Mouse (Mus musculus) forebrain, embryonic 16.5 days (tissue): ENCODE measurements around the gene Olfr798. TPM values are rescaled to one million over a fixed set of nuclear protein-coding genes. Genes with fewer than 3 reads are reported as not detected.
A peak's percentile ranks its signal among the peaks of the same experiment; 100 is the strongest.

Experiments
- ATAC-seq: fragments of 200-750 bp; cut with Nextera tagmentation; 2 replicates; pipeline ENCODE4 v1.8.0; 2017; ENCODE audit warnings: mild to moderate bottlenecking, moderate library complexity
- H3K27ac ChIP-seq: fragments of 300-500 bp; sonication (generic); 2 replicates; pipeline ENCODE4 v1.5.1; 2014; ENCODE audit warnings: low read length, control low read depth
- H3K27me3 ChIP-seq: fragments of 300-500 bp; sonication (generic); replicated peaks from 2 replicates; pipeline ENCODE4 v1.6.1; 2014; ENCODE audit warnings: low read length; ENCODE audit not compliant: control insufficient read depth, insufficient read depth
- H3K36me3 ChIP-seq: fragments of 300-500 bp; sonication (generic); 2 replicates; pipeline ENCODE4 v1.6.1; 2014; ENCODE audit not compliant: control insufficient read depth, insufficient read depth
- H3K4me1 ChIP-seq: fragments of 300-500 bp; sonication (generic); replicated peaks from 2 replicates; pipeline ENCODE4 v1.6.1; 2014; ENCODE audit warnings: low read length; ENCODE audit not compliant: control insufficient read depth, insufficient read depth
- H3K4me2 ChIP-seq: fragments of 300-500 bp; sonication (generic); 2 replicates; pipeline ENCODE4 v1.6.1; 2014; ENCODE audit warnings: mild to moderate bottlenecking, low read length, control low read depth
- H3K4me3 ChIP-seq: fragments of 300-500 bp; sonication (generic); replicated peaks from 2 replicates; pipeline ENCODE4 v1.5.1; 2014; ENCODE audit warnings: mild to moderate bottlenecking, low read length, control low read depth
- H3K9ac ChIP-seq: fragments of 300-500 bp; sonication (generic); replicated peaks from 2 replicates; pipeline ENCODE4 v1.6.1; 2014; ENCODE audit warnings: low read depth, low read length, control low read depth
- H3K9me3 ChIP-seq: fragments of 300-500 bp; sonication (generic); 2 replicates; pipeline ENCODE4 v1.6.1; 2016; ENCODE audit warnings: low read length; ENCODE audit not compliant: control insufficient read depth
- WGBS: fragments of 180-500 bp; shearing (Covaris S2); extraction: QIAGEN DNeasy Blood & Tissue Kit; methylation state at CpG from one replicate; pipeline ENCODE4 v1.1.7; 2014; 5-methylcytosine and 5-hydroxymethylcytosine counted together
- polyA plus RNA-seq: library from polyadenylated mRNA; unstranded; fragments of >200 nt; fragmentation: Nextera tagmentation; extraction: Ambion mirVana; gene quantifications from 2 replicates; pipeline ENCODE4 v1.2.1, GENCODE M21; 2015

Gene Olfr798
- polyA plus RNA-seq = not detected in 2 replicates

GRCm38 (mm10) chr10:129627834-129628233 is at the start of gene Olfr798:
Olfr798 (minus strand) TSS chr10:129627934.
- H3K36me3 ChIP-seq = no peaks in the 10 kb centered on the region
- H3K27me3 ChIP-seq = no peaks in the 10 kb centered on the region
- no peak within 1 kb of the TSS for H3K27ac ChIP-seq
- H3K4me2 ChIP-seq = no peak within 1 kb of the TSS
- no peak within 1 kb of the TSS for H3K4me3 ChIP-seq
- H3K9me3 ChIP-seq = no peaks in the 10 kb centered on the region
- no peak for ATAC-seq
- WGBS = 84% methylated on average over 1 of the region's 1 CpGs
- no peak within 1 kb of the TSS for H3K9ac ChIP-seq
- H3K4me1 ChIP-seq = no peaks in the 10 kb centered on the region

GRCm38 (mm10) chr10:129673765-129674164 is 46.0 kb upstream of the Olfr798 start, which contains the start of gene Olfr801:
Olfr801 (minus strand) TSS chr10:129673865.
- WGBS = 81% methylated on average over 1 of the region's 1 CpGs
- Histone ChIP-seq H3K27ac (no peak within 1 kb of the TSS), H3K9me3 (no peaks in the 10 kb centered on the region), H3K27me3 (no peaks in the 10 kb centered on the region), H3K9ac (no peak within 1 kb of the TSS), H3K4me3 (no peak within 1 kb of the TSS), H3K36me3 (no peaks in the 10 kb centered on the region), H3K4me2 (no peak within 1 kb of the TSS), H3K4me1 (no peaks in the 10 kb centered on the region)
- ATAC-seq = no peak

- ATAC-seq = no peak
- Histone ChIP-seq H3K9ac (no peak within 1 kb of the TSS), H3K27me3 (no peaks in the 10 kb centered on the region), H3K4me2 (no peak within 1 kb of the TSS), H3K9me3 (no peaks in the 10 kb centered on the region), H3K27ac (no peak within 1 kb of the TSS), H3K36me3 (no peaks in the 10 kb centered on the region), H3K4me3 (no peak within 1 kb of the TSS), H3K4me1 (no peaks in the 10 kb centered on the region)
Observed at GRCm38 (mm10) chr10:129657394-129657793, 29.7 kb upstream of the Olfr798 start, which contains the start of gene Olfr800. Olfr800 (plus strand) TSS chr10:129657694.

- no peak for ATAC-seq
Observed at GRCm38 (mm10) chr10:129651763-129652162, 24.0 kb upstream of the Olfr798 start.

GRCm38 (mm10) chr10:129637184-129637583 is 9.4 kb upstream of the Olfr798 start, which contains the start of gene Olfr799:
Olfr799 (plus strand) TSS chr10:129637484.
- Histone ChIP-seq H3K4me1 (no peaks in the 10 kb centered on the region), H3K27ac (no peak within 1 kb of the TSS), H3K9ac (no peak within 1 kb of the TSS), H3K4me3 (no peak within 1 kb of the TSS), H3K27me3 (no peaks in the 10 kb centered on the region), H3K4me2 (no peak within 1 kb of the TSS), H3K36me3 (no peaks in the 10 kb centered on the region), H3K9me3 (no peaks in the 10 kb centered on the region)
- 31% methylated on average over 1 of the region's 1 CpGs for WGBS
- ATAC-seq = no peak

More at GRCm38 (mm10) chr10:129651763-129652162, 24.0 kb upstream of the Olfr798 start:
- no peaks in the 10 kb centered on the region for H3K27me3 ChIP-seq
- H3K27ac ChIP-seq = no peak overlapping the region
- H3K4me1 ChIP-seq = no peaks in the 10 kb centered on the region
- H3K9me3 ChIP-seq = no peaks in the 10 kb centered on the region
- H3K4me2 ChIP-seq = no peak overlapping the region
- WGBS = 90% methylated on average over 1 of the region's 1 CpGs
- H3K36me3 ChIP-seq = no peaks in the 10 kb centered on the region
- H3K9ac ChIP-seq = no peak overlapping the region
- H3K4me3 ChIP-seq = no peak overlapping the region

- Histone ChIP-seq H3K9ac (no peak overlapping the region), H3K36me3 (no peaks in the 10 kb centered on the region), H3K4me3 (no peak overlapping the region), H3K4me2 (no peak overlapping the region), H3K4me1 (no peaks in the 10 kb centered on the region), H3K27me3 (no peaks in the 10 kb centered on the region), H3K27ac (no peak overlapping the region), H3K9me3 (no peaks in the 10 kb centered on the region)
- ATAC-seq = peak; percentile 49; the same call in 1 of the 2 replicates
Observed at GRCm38 (mm10) chr10:129623251-129623650, 4.5 kb downstream of the Olfr798 start.

GRCm38 (mm10) chr10:129621724-129622123 is 6.0 kb downstream of the Olfr798 start:
- H3K4me3 ChIP-seq = no peak overlapping the region
- ATAC-seq = 0 out of 2 replicates have a peak, but pooled peaks have one; percentile 31
- H3K4me1 ChIP-seq = no peaks in the 10 kb centered on the region
- H3K9ac ChIP-seq = no peak overlapping the region
- no peak overlapping the region for H3K4me2 ChIP-seq
- H3K36me3 ChIP-seq = no peaks in the 10 kb centered on the region
- 4% methylated on average over 1 of the region's 1 CpGs for WGBS
- no peak overlapping the region for H3K27ac ChIP-seq
- H3K27me3 ChIP-seq = no peaks in the 10 kb centered on the region
- no peaks in the 10 kb centered on the region for H3K9me3 ChIP-seq

- ATAC-seq = no peak
- no peaks in the 10 kb centered on the region for H3K36me3 ChIP-seq
- 94% methylated on average over 1 of the region's 1 CpGs for WGBS
- H3K4me2 ChIP-seq = no peak within 1 kb of the TSS
- H3K4me3 ChIP-seq = no peak within 1 kb of the TSS
- H3K27ac ChIP-seq = no peak within 1 kb of the TSS
- no peak within 1 kb of the TSS for H3K9ac ChIP-seq
- no peaks in the 10 kb centered on the region for H3K9me3 ChIP-seq
- no peaks in the 10 kb centered on the region for H3K4me1 ChIP-seq
- H3K27me3 ChIP-seq = no peaks in the 10 kb centered on the region
Observed at GRCm38 (mm10) chr10:129612470-129612869, 15.3 kb downstream of the Olfr798 start, which contains the start of gene Olfr796. Olfr796 (minus strand) TSS chr10:129612570.

GRCm38 (mm10) chr10:129577066-129577465 is 50.7 kb downstream of the Olfr798 start:
- Histone ChIP-seq H3K9ac (no peak overlapping the region), H3K27me3 (no peaks in the 10 kb centered on the region), H3K4me2 (no peak overlapping the region), H3K9me3 (no peaks in the 10 kb centered on the region), H3K36me3 (no peaks in the 10 kb centered on the region), H3K4me1 (no peaks in the 10 kb centered on the region), H3K27ac (no peak overlapping the region), H3K4me3 (no peak overlapping the region)
- ATAC-seq = no peak
- 69% methylated on average over 1 of the region's 1 CpGs for WGBS
